Mouse (Mus musculus) embryonic fibroblast, embryonic 13.5 days (primary cell): ENCODE data around the gene Mgat1.

Source experiments
- CTCF ChIP-seq: IDR thresholded peaks from 2 replicates; pipeline ENCODE4 v1.5.1; 2011; ENCODE audit warnings: mild to moderate bottlenecking, control low read depth, low read length, moderate library complexity, borderline replicate concordance; ENCODE audit not compliant: insufficient read depth
- POLR2A ChIP-seq: IDR thresholded peaks from 2 replicates; pipeline ENCODE4 v1.6.1; 2011; ENCODE audit warnings: low read depth, mild to moderate bottlenecking, control low read depth, low read length, moderate library complexity

DNA sequence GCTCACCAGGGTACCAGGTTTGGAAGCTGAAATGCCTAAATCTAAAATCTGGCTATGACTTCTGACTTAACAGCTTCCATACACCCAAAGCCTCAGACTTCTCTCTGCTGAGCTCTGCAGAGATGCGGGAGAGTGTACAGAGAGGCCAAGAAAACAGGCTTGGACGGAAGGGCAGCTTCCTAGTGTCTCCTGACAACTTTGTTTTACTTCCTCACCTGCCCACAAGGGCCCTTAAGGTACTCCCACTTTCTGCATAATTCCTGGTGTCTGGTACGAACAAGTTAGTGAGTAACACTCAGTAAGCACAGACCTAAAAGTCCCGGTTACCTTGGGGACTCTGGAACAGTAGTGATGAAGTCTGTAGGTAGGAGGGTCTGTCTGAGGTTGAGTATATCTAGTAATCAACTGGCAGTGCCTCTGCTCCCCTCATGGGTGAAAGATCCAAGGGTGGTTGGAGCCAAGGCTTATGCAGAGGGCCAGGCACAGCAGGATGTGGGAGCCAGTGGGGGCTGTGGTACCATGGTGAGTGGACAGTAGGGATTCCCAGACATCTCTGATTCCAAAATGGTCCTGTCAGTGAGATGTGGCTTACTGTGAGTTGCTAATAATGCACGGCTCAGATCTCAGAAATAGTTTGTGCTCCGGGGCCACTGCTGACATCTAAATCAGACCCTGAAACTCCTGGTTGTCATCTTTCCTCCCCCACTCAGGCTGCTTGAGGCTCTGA, 5.1 kb downstream of the Mgat1 start:
- TF ChIP-seq POLR2A = no peak
- TF ChIP-seq CTCF = no peak
